Mouse (Mus musculus) heart, adult 2 months (tissue): ENCODE results near the gene Pmpca. TPM values are rescaled to one million over a fixed set of nuclear protein-coding genes. Genes with fewer than 3 reads are reported as not detected.

Source experiments
- DNase-seq, 2 experiments: peaks; one replicate each; pipeline ENCODE4 v3.0.0; 2021
- H3K27ac ChIP-seq: fragments of 200-600 bp; 2 replicates; pipeline ENCODE4 v1.8.1; 2022
- H3K27me3 ChIP-seq: fragments of 200-500 bp; 2 replicates; pipeline ENCODE4 v1.6.1; 2012; ENCODE audit warnings: mild to moderate bottlenecking, low read length, inconsistent platforms, mixed read lengths; ENCODE audit not compliant: control insufficient read depth, insufficient read depth
- H3K36me3 ChIP-seq: fragments of 200-500 bp; 2 replicates; pipeline ENCODE4 v1.6.1; 2012; ENCODE audit warnings: low read length, inconsistent platforms; ENCODE audit not compliant: control insufficient read depth, insufficient read depth
- H3K4me1 ChIP-seq: fragments of 200-500 bp; 2 replicates; pipeline ENCODE4 v1.6.1; 2011; ENCODE audit warnings: low read length; ENCODE audit not compliant: control insufficient read depth, insufficient read depth
- H3K4me3 ChIP-seq: fragments of 200-600 bp; 2 replicates; pipeline ENCODE4 v1.8.1; 2022
- H3K79me2 ChIP-seq: fragments of 200-500 bp; replicated peaks from 2 replicates; pipeline ENCODE4 v1.6.1; 2012; ENCODE audit warnings: mild to moderate bottlenecking, inconsistent platforms, low read length, moderate library complexity, mixed read lengths; ENCODE audit not compliant: control insufficient read depth, insufficient read depth
- H3K9ac ChIP-seq: fragments of 200-500 bp; 2 replicates; pipeline ENCODE4 v1.6.1; 2012; ENCODE audit warnings: low read depth, mild to moderate bottlenecking, control low read depth, inconsistent platforms, low read length, mixed read lengths
- CTCF ChIP-seq: fragments of 200-600 bp; IDR thresholded peaks from 2 replicates; pipeline ENCODE4 v1.8.1; 2022; ENCODE audit warnings: antibody characterized with exemption, mild to moderate bottlenecking, moderate library complexity
- EP300 ChIP-seq: fragments of 200-500 bp; IDR thresholded peaks from 2 replicates; pipeline ENCODE4 v1.6.1; 2011; ENCODE audit warnings: low read depth, low read length, control low read depth; ENCODE audit not compliant: insufficient read depth
- POLR2A ChIP-seq: fragments of 200-500 bp; IDR thresholded peaks from 2 replicates; pipeline ENCODE4 v1.6.1; 2011; ENCODE audit warnings: mild to moderate bottlenecking, low read depth, low read length, control low read depth; ENCODE audit not compliant: insufficient read depth
- WGBS: fragments of 180-500 bp; shearing (Covaris S2); methylation state at CpG from one replicate; pipeline ENCODE4 v1.1.7; 2018; 5-methylcytosine and 5-hydroxymethylcytosine counted together
- intact Hi-C: fragments of 180-260 bp; cut with DNase I; formaldehyde crosslinking; loops from one replicate; pipeline ENCODE4 v1.15.1; 2025
- polyA plus RNA-seq: library from polyadenylated mRNA; depleted of rRNA; stranded (reverse); fragments of >200 nt; gene quantifications from 2 replicates; pipeline ENCODE4 v1.2.3, GENCODE M21; 2012
- total RNA-seq, 2 experiments: library from RNA; stranded (reverse); gene quantifications; 2 replicates each; pipeline ENCODE4 v1.2.3; 2021

Gene Pmpca
- total and polyA plus RNA-seq, 3 experiments = 69.1 to 160 (median 139) TPM

- Histone ChIP-seq H3K9ac (no peak overlapping the region), H3K79me2 (no peaks in the 10 kb centered on the region), H3K4me1 (peaks cover 3% of the 10 kb centered on the region), H3K4me3 (no peak overlapping the region), H3K27ac (no peak overlapping the region), H3K36me3 (no peaks in the 10 kb centered on the region), H3K27me3 (no peaks in the 10 kb centered on the region)
- WGBS = 79% methylated on average over 3 of the region's 3 CpGs
- no peak for TF ChIP-seq CTCF
- TF ChIP-seq EP300 = no peak
- TF ChIP-seq POLR2A = no peak
- intact Hi-C loops = loop anchor here (5.0 to 10.0 kb wide), 2 partner anchors 35 to 153 kb away; partner anchors contain the start of genes Dnlz and Qsox2
- DNase-seq = no peak
Measured at GRCm38 (mm10) chr2:26387713-26388112, 1.4 kb upstream of the Pmpca start.

GRCm38 (mm10) chr2:26388682-26389153 lies 421 bp upstream of the Pmpca start:
- Histone ChIP-seq H3K27ac (peak overlapping the region; percentile 69), H3K79me2 (no peaks in the 10 kb centered on the region), H3K27me3 (no peaks in the 10 kb centered on the region), H3K4me3 (peak overlapping the region; percentile 94), H3K4me1 (peaks cover 3% of the 10 kb centered on the region), H3K36me3 (no peaks in the 10 kb centered on the region), H3K9ac (peak overlapping the region; percentile 99)
- intact Hi-C loops = loop anchor here (5.0 to 10.0 kb wide), 2 partner anchors 36 to 154 kb away; partner anchors contain the start of genes Dnlz and Qsox2
- DNase-seq = no peak
- TF ChIP-seq CTCF = no peak
- TF ChIP-seq POLR2A = no peak
- no peak for TF ChIP-seq EP300
- 1% methylated on average over 45 of the region's 45 CpGs for WGBS

DNA sequence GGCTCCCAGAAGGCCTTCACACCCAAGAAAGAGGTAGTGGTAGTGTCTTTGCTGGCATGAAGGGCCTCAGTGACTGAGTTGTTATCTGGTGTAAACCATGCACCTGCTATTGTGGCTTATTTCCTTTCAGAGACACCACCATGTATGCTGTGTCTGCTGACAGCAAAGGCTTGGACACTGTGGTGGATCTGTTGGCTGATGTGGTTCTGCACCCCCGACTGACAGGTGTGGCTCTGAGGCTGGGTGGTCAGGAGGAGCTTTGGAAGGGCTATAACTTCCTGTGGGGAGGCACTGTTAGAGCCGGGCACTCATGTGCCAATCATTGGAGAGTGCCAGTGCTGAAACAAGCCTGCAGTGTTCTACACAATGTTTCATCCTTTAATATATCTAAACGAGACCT lies 1.8 kb downstream of the Pmpca start:
- H3K36me3 ChIP-seq = no peaks in the 10 kb centered on the region
- no peaks in the 10 kb centered on the region for H3K79me2 ChIP-seq
- no peak overlapping the region for H3K27ac ChIP-seq
- TF ChIP-seq POLR2A = no peak
- TF ChIP-seq EP300 = no peak
- no peak for TF ChIP-seq CTCF
- DNase-seq = no peak
- WGBS = 73% methylated on average over 3 of the region's 3 CpGs
- peaks cover 3% of the 10 kb centered on the region for H3K4me1 ChIP-seq
- no peaks in the 10 kb centered on the region for H3K27me3 ChIP-seq
- H3K4me3 ChIP-seq = no peak overlapping the region
- H3K9ac ChIP-seq = no peak overlapping the region
- intact Hi-C loops = no loop called here

- Histone ChIP-seq H3K36me3 (no peaks in the 10 kb centered on the region), H3K9ac (no peak overlapping the region), H3K4me1 (peaks cover 3% of the 10 kb centered on the region), H3K4me3 (no peak overlapping the region), H3K27me3 (no peaks in the 10 kb centered on the region), H3K79me2 (no peaks in the 10 kb centered on the region), H3K27ac (no peak overlapping the region)
- WGBS = 83% methylated on average over 6 of the region's 6 CpGs
- intact Hi-C loops = no loop called here
- DNase-seq = no peak
- TF ChIP-seq EP300 (no peak), CTCF (no peak), POLR2A (no peak)
Measured at GRCm38 (mm10) chr2:26391617-26392016, 2.5 kb downstream of the Pmpca start.

DNA sequence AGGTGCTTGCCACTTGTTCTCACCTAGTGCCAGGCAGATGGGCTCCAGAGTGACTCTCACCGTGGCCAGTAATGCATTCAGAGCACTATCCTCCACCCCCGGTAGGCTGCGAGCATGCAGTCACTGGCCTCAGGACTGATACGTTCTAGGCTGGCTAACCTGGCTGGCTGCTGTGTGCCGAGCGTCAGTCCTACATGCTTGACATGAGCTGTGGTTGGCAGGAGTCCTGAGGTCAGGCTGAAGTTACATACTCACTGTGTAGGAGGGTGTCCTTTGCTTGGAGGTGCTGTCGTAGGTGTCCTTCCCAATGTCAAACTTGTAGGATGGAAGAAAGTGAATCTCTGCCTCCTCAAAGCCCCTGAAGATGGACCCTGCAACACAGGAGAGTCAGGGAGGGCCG lies 9.8 kb downstream of the Pmpca start:
- Histone ChIP-seq H3K4me3 (no peak overlapping the region), H3K27me3 (no peaks in the 10 kb centered on the region), H3K4me1 (peaks cover 5% of the 10 kb centered on the region), H3K36me3 (no peaks in the 10 kb centered on the region), H3K9ac (no peak overlapping the region), H3K27ac (peak overlapping the region; percentile 48), H3K79me2 (no peaks in the 10 kb centered on the region; the same call in 1 of the 2 replicates)
- TF ChIP-seq EP300 = 0 out of 2 replicates have a peak, but pooled peaks have one; percentile 34
- TF ChIP-seq CTCF = no peak
- 74% methylated on average over 8 of the region's 8 CpGs for WGBS
- DNase-seq = peak in 1 of 2 experiments; percentile 41
- intact Hi-C loops = no loop called here

DNA sequence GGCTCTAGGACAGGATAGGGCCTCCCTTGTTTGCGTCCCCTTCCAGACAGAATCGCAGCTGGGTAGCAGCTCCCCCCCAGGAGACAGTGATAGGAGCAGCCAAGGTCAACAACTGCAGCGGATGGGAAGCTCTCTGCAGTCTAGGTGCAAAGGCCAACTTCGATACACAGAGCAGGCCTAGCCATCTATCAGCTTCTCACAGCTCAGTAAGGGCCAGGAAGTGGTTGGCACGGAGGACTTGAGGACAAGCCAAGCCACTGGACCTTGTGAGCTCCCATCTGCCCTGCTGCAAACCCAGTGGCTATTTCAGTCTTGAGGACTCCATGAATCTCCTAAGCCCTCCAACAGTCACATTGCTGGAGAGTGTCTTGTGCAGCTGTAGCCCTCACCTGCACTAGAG lies 10.5 kb downstream of the Pmpca start:
- H3K9ac ChIP-seq = no peak overlapping the region
- no peak overlapping the region for H3K4me3 ChIP-seq
- H3K36me3 ChIP-seq = no peaks in the 10 kb centered on the region
- 19% methylated on average over 5 of the region's 5 CpGs for WGBS
- no peaks in the 10 kb centered on the region for H3K27me3 ChIP-seq
- peak in 1 of 2 experiments; percentile 79 for DNase-seq
- TF ChIP-seq EP300 = peak; percentile 85; the same call in 1 of the 2 replicates
- TF ChIP-seq POLR2A = peak; percentile 23; the same call in 1 of the 2 replicates
- TF ChIP-seq CTCF = no peak
- peaks cover 5% of the 10 kb centered on the region for H3K4me1 ChIP-seq
- intact Hi-C loops = no loop called here
- no peaks in the 10 kb centered on the region; the same call in 1 of the 2 replicates for H3K79me2 ChIP-seq
- H3K27ac ChIP-seq = peak overlapping the region; percentile 57
